Mouse (Mus musculus): ENCODE data around the gene Pcolce2. TPM values are rescaled to one million over a fixed set of nuclear protein-coding genes. Genes with fewer than 3 reads are reported as not detected.

Pcolce2 gene
- total and polyA plus RNA-seq, 3 experiments: not detected

- DNase-seq (ENCODE audit: low read depth, low spot score): no peak
These were observed 22.4 kb upstream of the Pcolce2 start for GRCm38 (mm10) chr9:95614861-95615615.

GRCm38 (mm10) chr9:95615961-95616360 is 21.4 kb upstream of the Pcolce2 start:
- Histone ChIP-seq H3K79me2 (ENCODE audit: control insufficient read depth, insufficient read depth, low read length, poor library complexity) (no peaks in the 10 kb centered on the region), H3K9ac (ENCODE audit: control insufficient read depth, low read depth, low read length, poor library complexity, severe bottlenecking) (no peak overlapping the region), H3K27me3 (ENCODE audit: control insufficient read depth in 1 of 2, insufficient read depth in 2 of 2, low read length in 2 of 2) (no peaks in the 10 kb centered on the region), H3K4me3 (ENCODE audit: control insufficient read depth in 1 of 2, insufficient read depth in 1 of 2, low read depth in 2 of 2, low read length in 2 of 2) (no peak overlapping the region), H3K4me1 (ENCODE audit: control insufficient read depth in 1 of 2, insufficient read depth in 2 of 2, low read length in 2 of 2) (no peaks in the 10 kb centered on the region), H3K27ac (ENCODE audit: control insufficient read depth, low read depth, low read length) (no peak overlapping the region), H3K36me3 (ENCODE audit: control insufficient read depth in 1 of 2, insufficient read depth in 2 of 2, low read length in 2 of 2) (no peaks in the 10 kb centered on the region), H3K9me3 (replicated peaks; ENCODE audit: insufficient read depth, low read length) (no peaks in the 10 kb centered on the region)
- TF ChIP-seq E2F4 (IDR thresholded peaks at IDR 0.05; ENCODE audit: borderline replicate concordance, low read depth, low read length) (no peak), NELFE (IDR thresholded peaks at IDR 0.05; ENCODE audit: low read depth, low read length) (no peak), GABPA (IDR thresholded peaks at IDR 0.05; ENCODE audit: low read depth, low read length) (no peak), NRF1 (IDR thresholded peaks at IDR 0.05; ENCODE audit: insufficient read depth, low read depth, low read length, poor library complexity, severe bottlenecking) (no peak), EP300 (IDR thresholded peaks at IDR 0.05; ENCODE audit: low read depth in 1 of 2, low read length in 2 of 2) (no peak), POLR2A (IDR thresholded peaks at IDR 0.05; ENCODE audit: control insufficient read depth in 1 of 2, insufficient read depth in 1 of 2, low read depth in 1 of 2, low read length in 2 of 2, poor library complexity in 1 of 2) (no peak), ELF1 (IDR thresholded peaks at IDR 0.05; ENCODE audit: low read depth, low read length) (no peak), CHD2 (IDR thresholded peaks at IDR 0.05; ENCODE audit: low read length) (no peak), JUND (IDR thresholded peaks at IDR 0.05; ENCODE audit: low read depth, low read length) (no peak), RAD21 (IDR thresholded peaks at IDR 0.05; ENCODE audit: low read depth, low read length) (no peak), BHLHE40 (IDR thresholded peaks at IDR 0.05; ENCODE audit: borderline replicate concordance, low read depth, low read length) (no peak), MAX (IDR thresholded peaks at IDR 0.05; ENCODE audit: low read length) (no peak), USF1 (IDR thresholded peaks at IDR 0.05; ENCODE audit: low read depth, low read length) (no peak), HCFC1 (IDR thresholded peaks at IDR 0.05; ENCODE audit: low read depth, low read length) (no peak), POLR2AphosphoS2 (IDR thresholded peaks at IDR 0.05; ENCODE audit: low read length) (no peak), TCF12 (IDR thresholded peaks at IDR 0.05; ENCODE audit: low read depth, low read length) (no peak)
- no peak for DNase-seq (ENCODE audit: low read depth, low spot score)

More at GRCm38 (mm10) chr9:95614861-95615615, 22.4 kb upstream of the Pcolce2 start:
- TF ChIP-seq TAL1 (IDR thresholded peaks at IDR 0.05; ENCODE audit: low read length): no peak
- TF ChIP-seq ZMIZ1 (IDR thresholded peaks at IDR 0.05; ENCODE audit: low read depth, low read length): no peak
- no peak for TF ChIP-seq SMC3 (IDR thresholded peaks at IDR 0.05; ENCODE audit: low read depth, low read length)
- TF ChIP-seq MYC (IDR thresholded peaks at IDR 0.05; ENCODE audit: low read depth, low read length): no peak
- no peak for TF ChIP-seq ZC3H11A (IDR thresholded peaks at IDR 0.05; ENCODE audit: low read depth, low read length)
- TF ChIP-seq MXI1 (IDR thresholded peaks at IDR 0.05; ENCODE audit: low read depth, low read length): no peak
- no peak for TF ChIP-seq RCOR1 (IDR thresholded peaks at IDR 0.05; ENCODE audit: low read depth, low read length)
- H3K4me1 ChIP-seq (ENCODE audit: control insufficient read depth in 1 of 2, insufficient read depth in 2 of 2, low read length in 2 of 2): no peaks in the 10 kb centered on the region
- no peaks in the 10 kb centered on the region for H3K36me3 ChIP-seq (ENCODE audit: control insufficient read depth in 1 of 2, insufficient read depth in 2 of 2, low read length in 2 of 2)
- H3K27me3 ChIP-seq (ENCODE audit: control insufficient read depth in 1 of 2, insufficient read depth in 2 of 2, low read length in 2 of 2): no peaks in the 10 kb centered on the region
- H3K4me3 ChIP-seq (ENCODE audit: control insufficient read depth in 1 of 2, insufficient read depth in 1 of 2, low read depth in 2 of 2, low read length in 2 of 2): no peak overlapping the region
- H3K9ac ChIP-seq (ENCODE audit: control insufficient read depth, low read depth, low read length, poor library complexity, severe bottlenecking): no peak overlapping the region
- H3K79me2 ChIP-seq (ENCODE audit: control insufficient read depth, insufficient read depth, low read length, poor library complexity): no peaks in the 10 kb centered on the region
- H3K27ac ChIP-seq (ENCODE audit: control insufficient read depth, low read depth, low read length): no peak overlapping the region
- H3K9me3 ChIP-seq (replicated peaks; ENCODE audit: insufficient read depth, low read length): no peaks in the 10 kb centered on the region

Measured in MEL (cell line).